Mouse (Mus musculus): Measurements from ENCODE around the gene Clgn. TPM values are rescaled to one million over a fixed set of nuclear protein-coding genes. Genes with fewer than 3 reads are reported as not detected.

The Clgn gene
- polyA plus RNA-seq, 1 experiment from 2014 or later: 5.8 TPM

DNA sequence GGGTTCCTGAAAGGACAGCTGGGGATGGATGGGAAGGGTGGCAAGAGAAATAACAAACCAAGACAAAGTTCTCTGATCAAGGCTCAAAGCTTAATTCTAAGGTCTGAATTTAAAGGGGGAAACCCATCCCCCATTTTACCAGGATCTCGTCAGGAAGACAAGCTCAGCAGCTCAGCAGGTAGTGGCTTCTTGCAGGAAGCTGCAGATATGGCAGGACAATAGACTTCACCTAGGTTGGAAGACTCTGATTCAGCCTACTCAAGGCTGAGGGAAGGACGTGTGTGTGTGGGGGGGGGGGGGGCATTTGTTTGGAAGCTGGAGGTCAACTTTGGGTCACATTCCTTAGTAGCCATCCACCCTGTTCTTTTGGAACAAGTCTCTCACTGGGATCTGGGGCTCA lies 6.8 kb upstream of the Clgn start:
- Histone ChIP-seq H3K9me3 (ENCODE audit: control insufficient read depth, low read length) (no peaks in the 10 kb centered on the region), H3K36me3 (ENCODE audit: control insufficient read depth, insufficient read depth, low read length) (no peaks in the 10 kb centered on the region), H3K4me1 (ENCODE audit: control insufficient read depth, insufficient read depth, low read length) (no peaks in the 10 kb centered on the region), H3K27ac (ENCODE audit: low read depth, low read length) (no peak overlapping the region), H3K4me3 (ENCODE audit: low read depth, low read length) (no peak overlapping the region), H3K27me3 (ENCODE audit: control insufficient read depth, insufficient read depth, low read length) (no peaks in the 10 kb centered on the region), H3K4me2 (ENCODE audit: low read depth) (no peak overlapping the region), H3K9ac (ENCODE audit: low read length) (no peak overlapping the region)
- 26% methylated on average over 2 of the region's 2 CpGs for WGBS
- ATAC-seq (ENCODE audit: insufficient read depth, low FRiP score, low TSS enrichment) (no peak), DNase-seq (ENCODE audit: low spot score) (no peak)

DNA sequence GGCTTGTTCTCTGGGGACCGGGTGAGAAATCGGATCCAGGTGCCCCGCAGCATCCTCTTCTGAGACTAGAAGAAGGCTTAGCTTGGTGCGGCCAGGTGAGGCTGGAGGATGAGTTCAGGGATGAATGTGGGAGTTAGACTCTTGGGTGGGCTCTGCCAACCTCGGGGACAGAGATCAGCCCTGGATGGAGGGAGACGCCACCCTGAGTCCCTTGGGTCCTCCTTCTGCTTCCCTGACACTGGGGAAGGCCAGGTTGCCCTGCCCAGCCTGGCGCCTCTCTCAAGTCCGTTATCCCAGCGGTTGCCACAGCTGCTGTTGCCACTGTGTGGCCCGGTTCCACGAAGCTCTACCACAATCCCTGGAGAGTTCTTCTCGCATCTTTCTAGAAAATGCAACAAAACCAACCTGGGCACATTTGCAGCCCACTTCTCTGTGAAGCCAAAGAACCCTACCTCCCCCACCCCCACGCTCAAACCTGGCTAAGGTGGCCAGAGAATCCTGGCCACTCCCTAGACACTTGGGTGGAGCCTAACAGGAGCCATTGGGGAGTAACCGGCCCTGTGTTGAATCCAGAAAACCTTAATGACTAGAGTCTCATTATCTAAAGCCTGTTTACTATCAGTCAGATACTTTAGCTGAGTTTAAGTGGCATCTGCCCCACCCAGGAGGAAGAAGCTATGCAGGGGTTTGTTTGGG lies 487 bp downstream of the Clgn start:
- H3K9me3 ChIP-seq (ENCODE audit: control insufficient read depth, low read length): no peaks in the 10 kb centered on the region
- ATAC-seq (ENCODE audit: insufficient read depth, low FRiP score, low TSS enrichment) (peak; percentile 69), DNase-seq (ENCODE audit: low spot score) (peak; percentile 14)
- peaks cover 3% of the 10 kb centered on the region; the same call in 1 of the 2 replicates for H3K27me3 ChIP-seq (ENCODE audit: control insufficient read depth, insufficient read depth, low read length)
- no peaks in the 10 kb centered on the region for H3K36me3 ChIP-seq (ENCODE audit: control insufficient read depth, insufficient read depth, low read length)
- 7% methylated on average over 14 of the region's 14 CpGs for WGBS
- peak overlapping the region; percentile 54 for H3K4me2 ChIP-seq (ENCODE audit: low read depth)
- H3K27ac ChIP-seq (ENCODE audit: low read depth, low read length): no peak overlapping the region
- peak overlapping the region; percentile 53 for H3K9ac ChIP-seq (ENCODE audit: low read length)
- H3K4me3 ChIP-seq (ENCODE audit: low read depth, low read length): peak overlapping the region; percentile 44
- no peaks in the 10 kb centered on the region for H3K4me1 ChIP-seq (ENCODE audit: control insufficient read depth, insufficient read depth, low read length)

DNA sequence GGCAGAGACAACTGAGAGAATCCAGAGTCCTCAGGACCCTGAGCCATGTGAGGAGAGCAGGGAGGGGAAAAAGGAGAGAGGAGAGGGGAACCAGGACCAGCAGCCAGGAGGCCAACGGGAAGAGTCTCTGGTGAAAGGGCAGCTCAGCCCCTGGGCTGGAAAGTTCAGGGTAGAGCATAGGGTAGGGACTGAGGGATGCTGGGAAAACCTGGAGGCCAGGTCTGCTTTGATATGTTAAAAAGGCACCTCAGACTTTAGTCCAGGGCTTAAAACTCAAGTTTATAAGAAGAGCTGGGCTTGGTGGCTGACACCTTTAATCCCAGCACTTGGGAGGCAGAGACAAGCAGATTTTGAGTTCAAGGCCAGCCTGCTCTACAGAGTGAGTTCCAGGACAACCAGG lies 2.9 kb downstream of the Clgn start:
- DNase-seq (ENCODE audit: low spot score) (no peak), ATAC-seq (ENCODE audit: insufficient read depth, low FRiP score, low TSS enrichment) (no peak)
- Histone ChIP-seq H3K4me2 (ENCODE audit: low read depth) (no peak overlapping the region), H3K27ac (ENCODE audit: low read depth, low read length) (no peak overlapping the region), H3K27me3 (ENCODE audit: control insufficient read depth, insufficient read depth, low read length) (peaks cover 3% of the 10 kb centered on the region; the same call in 1 of the 2 replicates), H3K9ac (ENCODE audit: low read length) (no peak overlapping the region), H3K9me3 (ENCODE audit: control insufficient read depth, low read length) (no peaks in the 10 kb centered on the region), H3K36me3 (ENCODE audit: control insufficient read depth, insufficient read depth, low read length) (no peaks in the 10 kb centered on the region), H3K4me3 (ENCODE audit: low read depth, low read length) (no peak overlapping the region), H3K4me1 (ENCODE audit: control insufficient read depth, insufficient read depth, low read length) (no peaks in the 10 kb centered on the region)
- 64% methylated on average over 1 of the region's 1 CpGs for WGBS

DNA sequence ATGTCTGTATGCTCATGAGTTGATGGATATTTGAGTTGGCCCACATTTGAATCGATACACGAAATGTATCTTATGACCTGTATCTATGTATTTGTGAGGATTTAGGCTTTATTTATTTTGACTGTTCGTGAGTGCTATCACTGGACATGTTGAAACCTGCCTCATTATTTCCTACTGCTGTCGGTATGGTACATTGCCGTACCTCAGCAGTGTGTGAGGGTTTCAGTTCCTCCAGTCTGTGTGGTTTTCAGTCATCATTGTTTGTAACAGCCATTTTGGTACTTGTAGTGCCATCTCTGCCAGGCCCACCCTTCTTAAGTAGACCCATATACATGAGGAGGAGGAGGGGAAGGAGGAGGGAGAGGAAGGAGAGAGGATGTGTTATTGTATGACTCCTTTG lies 4.7 kb downstream of the Clgn start:
- DNase-seq (ENCODE audit: low spot score) (no peak), ATAC-seq (ENCODE audit: insufficient read depth, low FRiP score, low TSS enrichment) (no peak)
- no peaks in the 10 kb centered on the region for H3K9me3 ChIP-seq (ENCODE audit: control insufficient read depth, low read length)
- H3K36me3 ChIP-seq (ENCODE audit: control insufficient read depth, insufficient read depth, low read length): no peaks in the 10 kb centered on the region
- H3K9ac ChIP-seq (ENCODE audit: low read length): no peak overlapping the region
- peaks cover under 1% of the 10 kb centered on the region; the same call in 1 of the 2 replicates for H3K27me3 ChIP-seq (ENCODE audit: control insufficient read depth, insufficient read depth, low read length)
- no peak overlapping the region for H3K4me2 ChIP-seq (ENCODE audit: low read depth)
- H3K27ac ChIP-seq (ENCODE audit: low read depth, low read length): no peak overlapping the region
- H3K4me3 ChIP-seq (ENCODE audit: low read depth, low read length): no peak overlapping the region
- H3K4me1 ChIP-seq (ENCODE audit: control insufficient read depth, insufficient read depth, low read length): no peaks in the 10 kb centered on the region
- whole genome bisulfite sequencing: 94% methylated on average over 5 of the region's 5 CpGs

DNA sequence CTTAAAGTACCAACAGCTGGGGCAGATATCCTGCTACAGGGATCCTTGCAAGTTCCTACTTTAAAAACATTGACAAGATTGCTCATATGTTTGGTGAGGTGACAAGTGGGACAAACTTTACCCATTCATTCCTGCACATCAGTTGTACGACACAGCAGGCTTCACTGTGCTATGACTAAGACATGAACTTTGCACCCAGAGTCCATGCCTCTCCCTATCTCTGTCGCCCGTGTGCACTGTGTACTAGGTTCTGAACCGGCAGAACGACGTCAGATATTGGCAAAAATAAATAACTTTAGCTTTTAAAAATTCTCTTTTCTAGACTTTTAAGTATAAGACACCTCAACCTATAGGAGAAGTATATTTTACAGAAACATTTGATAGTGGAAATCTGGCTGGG lies 7.0 kb downstream of the Clgn start:
- Histone ChIP-seq H3K36me3 (ENCODE audit: control insufficient read depth, insufficient read depth, low read length) (no peaks in the 10 kb centered on the region), H3K4me1 (ENCODE audit: control insufficient read depth, insufficient read depth, low read length) (no peaks in the 10 kb centered on the region), H3K9ac (ENCODE audit: low read length) (no peak overlapping the region), H3K9me3 (ENCODE audit: control insufficient read depth, low read length) (no peaks in the 10 kb centered on the region), H3K4me3 (ENCODE audit: low read depth, low read length) (no peak overlapping the region), H3K27ac (ENCODE audit: low read depth, low read length) (no peak overlapping the region), H3K4me2 (ENCODE audit: low read depth) (no peak overlapping the region), H3K27me3 (ENCODE audit: control insufficient read depth, insufficient read depth, low read length) (no peaks in the 10 kb centered on the region)
- ATAC-seq (ENCODE audit: insufficient read depth, low FRiP score, low TSS enrichment) (no peak), DNase-seq (ENCODE audit: low spot score) (no peak)
- 89% methylated on average over 6 of the region's 6 CpGs for WGBS

DNA sequence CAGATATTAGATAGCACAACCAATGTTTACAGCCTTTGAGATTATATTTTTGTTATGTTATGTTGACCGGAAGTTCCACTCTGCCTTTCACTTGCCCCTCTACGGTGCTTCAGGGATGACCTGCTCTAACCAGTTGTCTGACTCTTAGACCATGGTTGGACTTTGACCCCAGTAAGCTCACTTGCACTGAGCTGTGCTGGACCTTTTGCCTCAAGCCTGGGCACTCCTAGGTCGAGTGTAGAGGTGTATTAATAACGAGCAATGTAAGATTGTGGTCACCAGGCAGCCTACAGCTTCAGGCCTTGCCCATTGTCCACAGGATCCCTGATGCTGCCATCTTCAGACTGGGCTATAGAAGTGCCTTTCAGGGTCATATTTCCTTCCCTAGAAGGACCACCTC lies 8.1 kb downstream of the Clgn start:
- DNase-seq (ENCODE audit: low spot score) (no peak), ATAC-seq (ENCODE audit: insufficient read depth, low FRiP score, low TSS enrichment) (no peak)
- H3K27me3 ChIP-seq (ENCODE audit: control insufficient read depth, insufficient read depth, low read length): no peaks in the 10 kb centered on the region
- H3K27ac ChIP-seq (ENCODE audit: low read depth, low read length): no peak overlapping the region
- H3K4me1 ChIP-seq (ENCODE audit: control insufficient read depth, insufficient read depth, low read length): no peaks in the 10 kb centered on the region
- no peak overlapping the region for H3K4me3 ChIP-seq (ENCODE audit: low read depth, low read length)
- no peak overlapping the region for H3K4me2 ChIP-seq (ENCODE audit: low read depth)
- H3K36me3 ChIP-seq (ENCODE audit: control insufficient read depth, insufficient read depth, low read length): no peaks in the 10 kb centered on the region
- 78% methylated on average over 4 of the region's 4 CpGs for WGBS
- no peak overlapping the region for H3K9ac ChIP-seq (ENCODE audit: low read length)
- H3K9me3 ChIP-seq (ENCODE audit: control insufficient read depth, low read length): no peaks in the 10 kb centered on the region

DNA sequence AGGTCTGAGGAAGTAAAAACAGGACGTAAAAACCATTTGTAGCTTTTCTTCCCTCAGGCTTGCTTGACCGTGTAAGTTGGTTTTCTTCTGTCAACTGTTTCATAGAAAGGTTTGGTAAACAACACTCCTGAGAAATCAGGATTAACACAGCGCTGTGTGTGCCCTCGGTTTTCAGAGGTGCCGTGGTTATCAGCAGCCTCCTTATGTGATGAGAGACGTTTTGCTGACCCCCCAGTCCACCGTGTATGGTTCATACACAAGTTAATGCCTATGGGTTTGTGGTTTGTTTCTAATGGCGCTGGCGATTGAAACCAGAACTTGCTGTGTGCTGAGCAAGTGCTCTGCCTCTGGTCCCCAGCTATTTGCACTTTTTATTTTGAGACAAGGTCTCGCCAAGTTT lies 15.9 kb downstream of the Clgn start:
- H3K27ac ChIP-seq (ENCODE audit: low read depth, low read length): no peak overlapping the region
- 88% methylated on average over 10 of the region's 10 CpGs for WGBS

DNA sequence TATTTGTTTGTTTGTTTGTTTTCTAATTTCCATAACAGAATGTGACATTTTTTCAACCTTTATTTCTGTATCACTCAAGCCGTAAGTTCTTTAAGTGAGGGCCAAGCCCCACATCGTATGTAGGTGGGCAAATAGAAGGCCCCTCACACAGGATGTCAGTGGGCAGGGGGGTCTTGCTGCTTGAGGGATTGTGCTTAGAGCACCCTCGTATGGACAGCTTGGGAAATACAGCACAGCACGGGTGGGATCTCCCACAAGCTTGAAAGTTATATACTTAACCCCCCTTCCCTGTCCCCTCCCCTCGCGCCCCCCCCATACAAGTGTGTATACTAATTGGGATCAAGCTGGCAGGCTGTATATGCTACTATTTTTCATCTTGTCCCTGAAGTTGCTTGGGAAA lies 17.2 kb downstream of the Clgn start:
- Histone ChIP-seq H3K36me3 (ENCODE audit: control insufficient read depth, insufficient read depth, low read length) (no peaks in the 10 kb centered on the region), H3K27me3 (ENCODE audit: control insufficient read depth, insufficient read depth, low read length) (no peaks in the 10 kb centered on the region), H3K4me2 (ENCODE audit: low read depth) (no peak overlapping the region), H3K4me3 (ENCODE audit: low read depth, low read length) (no peak overlapping the region), H3K4me1 (ENCODE audit: control insufficient read depth, insufficient read depth, low read length) (no peaks in the 10 kb centered on the region), H3K9me3 (ENCODE audit: control insufficient read depth, low read length) (no peaks in the 10 kb centered on the region), H3K27ac (ENCODE audit: low read depth, low read length) (no peak overlapping the region), H3K9ac (ENCODE audit: low read length) (no peak overlapping the region)
- WGBS: 30% methylated on average over 6 of the region's 6 CpGs
- ATAC-seq (ENCODE audit: insufficient read depth, low FRiP score, low TSS enrichment): no peak
- peak; percentile 41 for DNase-seq (ENCODE audit: low spot score)

More for the DNA sequence above, 15.9 kb downstream of the Clgn start:
- H3K27me3 ChIP-seq (ENCODE audit: control insufficient read depth, insufficient read depth, low read length): no peaks in the 10 kb centered on the region
- no peaks in the 10 kb centered on the region for H3K9me3 ChIP-seq (ENCODE audit: control insufficient read depth, low read length)
- no peaks in the 10 kb centered on the region for H3K4me1 ChIP-seq (ENCODE audit: control insufficient read depth, insufficient read depth, low read length)
- no peak overlapping the region for H3K9ac ChIP-seq (ENCODE audit: low read length)
- no peak overlapping the region for H3K4me3 ChIP-seq (ENCODE audit: low read depth, low read length)
- no peak for ATAC-seq (ENCODE audit: insufficient read depth, low FRiP score, low TSS enrichment)
- DNase-seq (ENCODE audit: low spot score): no peak
- no peaks in the 10 kb centered on the region for H3K36me3 ChIP-seq (ENCODE audit: control insufficient read depth, insufficient read depth, low read length)
- H3K4me2 ChIP-seq (ENCODE audit: low read depth): no peak overlapping the region

DNA sequence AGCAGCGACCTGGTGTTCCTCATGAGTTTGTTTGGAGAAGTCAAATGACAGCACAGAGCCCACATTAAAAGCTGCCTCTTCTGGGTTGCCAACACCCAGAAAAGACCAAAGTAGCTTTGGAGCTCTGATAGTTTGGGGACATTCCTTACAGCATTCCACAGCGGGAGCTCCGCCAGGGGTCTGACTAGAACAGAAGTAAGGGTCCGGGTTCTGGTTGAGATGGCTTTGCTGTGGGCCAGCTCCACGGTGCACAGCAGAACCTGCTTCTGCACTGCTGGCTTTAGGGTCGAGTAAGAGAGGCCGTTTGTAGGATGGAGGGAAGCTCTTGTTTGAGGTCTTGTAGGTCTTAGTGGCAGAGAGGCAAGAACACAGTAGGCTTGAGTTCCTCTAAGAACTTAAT lies 18.8 kb downstream of the Clgn start:
- ATAC-seq (ENCODE audit: insufficient read depth, low FRiP score, low TSS enrichment): no peak

More for the DNA sequence above, 18.8 kb downstream of the Clgn start:
- no peak overlapping the region for H3K4me2 ChIP-seq (ENCODE audit: low read depth)
- no peak overlapping the region for H3K27ac ChIP-seq (ENCODE audit: low read depth, low read length)
- no peak for DNase-seq (ENCODE audit: low spot score)
- H3K27me3 ChIP-seq (ENCODE audit: control insufficient read depth, insufficient read depth, low read length): no peaks in the 10 kb centered on the region
- H3K36me3 ChIP-seq (ENCODE audit: control insufficient read depth, insufficient read depth, low read length): no peaks in the 10 kb centered on the region
- H3K4me3 ChIP-seq (ENCODE audit: low read depth, low read length): no peak overlapping the region
- H3K9ac ChIP-seq (ENCODE audit: low read length): no peak overlapping the region
- 80% methylated on average over 7 of the region's 7 CpGs for WGBS
- no peaks in the 10 kb centered on the region for H3K4me1 ChIP-seq (ENCODE audit: control insufficient read depth, insufficient read depth, low read length)
- no peaks in the 10 kb centered on the region for H3K9me3 ChIP-seq (ENCODE audit: control insufficient read depth, low read length)

Measured in neural tube, embryonic 11.5 days (tissue).